Mouse (Mus musculus) right cerebral cortex, adult 18-20 months (tissue): Measurements from ENCODE around the gene Kcnh7.

ENCODE experiments used
- DNase-seq: peaks from one replicate; pipeline ENCODE4 v3.0.0; 2022; ENCODE audit warnings: mixed read lengths

Gene Kcnh7

DNA sequence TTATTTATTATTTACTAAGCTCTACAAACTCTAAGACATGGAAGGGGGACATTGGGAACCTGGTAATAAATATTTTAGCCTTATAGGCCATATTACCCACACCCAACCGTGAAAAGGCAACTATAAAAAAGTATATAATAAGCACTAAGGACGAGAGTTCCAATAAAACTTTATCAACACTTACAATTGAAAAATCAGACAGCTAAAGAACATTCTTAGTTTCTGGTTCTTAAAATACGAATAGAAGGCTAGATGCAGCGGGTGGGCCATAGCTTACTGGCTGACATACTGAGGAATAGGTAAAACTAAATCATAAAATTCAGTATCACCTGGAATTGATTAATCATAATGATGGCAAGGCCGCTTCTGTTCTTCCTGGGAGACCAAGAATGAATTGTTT, 539.2 kb downstream of the Kcnh7 start:
- no peak for DNase-seq
